Mouse (Mus musculus): Measurements from ENCODE around the gene Gpc5.

DNA sequence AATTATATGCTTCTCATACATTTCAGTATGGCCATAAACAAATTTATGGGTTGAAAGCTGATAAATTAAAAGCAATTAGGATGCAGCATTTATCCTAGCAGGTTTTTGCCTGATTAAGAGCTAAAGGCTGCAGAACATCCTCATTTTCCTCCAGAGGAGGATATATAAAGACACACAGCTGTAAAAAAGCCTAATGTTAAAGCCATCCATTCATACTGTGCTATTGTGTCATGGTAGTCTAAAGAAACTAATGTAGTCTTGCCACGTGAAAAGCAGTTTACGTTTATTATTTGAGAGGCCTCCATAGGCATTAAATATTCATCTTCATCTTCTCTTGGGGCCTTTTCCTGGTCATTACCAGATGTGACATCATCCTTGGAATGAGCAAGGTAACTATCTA, 587.9 kb downstream of the Gpc5 start:
- TF ChIP-seq CTCF (IDR thresholded peaks at IDR 0.05; ENCODE audit: borderline replicate concordance, insufficient read depth, low read length) (no peak), POLR2A (IDR thresholded peaks at IDR 0.05; ENCODE audit: low read depth, low read length) (no peak)

Measured in embryonic fibroblast, embryonic 13.5 days (primary cell).